Mouse (Mus musculus) hindbrain, embryonic 16.5 days (tissue): Measurements from ENCODE around the gene Prkg1. TPM values are rescaled to one million over a fixed set of nuclear protein-coding genes. Genes with fewer than 3 reads are reported as not detected.

ENCODE experiments used
- ATAC-seq: fragments of 200-750 bp; cut with Nextera tagmentation; 2 replicates; pipeline ENCODE4 v1.8.0; 2017; ENCODE audit warnings: moderate TSS enrichment, moderate library complexity
- H3K27ac ChIP-seq: fragments of 300-500 bp; sonication (generic); 2 replicates; pipeline ENCODE4 v1.5.1; 2014; ENCODE audit warnings: low read depth, mild to moderate bottlenecking, control low read depth, low read length, moderate library complexity
- H3K27me3 ChIP-seq: fragments of 300-500 bp; sonication (generic); replicated peaks from 2 replicates; pipeline ENCODE4 v1.6.1; 2014; ENCODE audit warnings: low read length; ENCODE audit not compliant: control insufficient read depth, insufficient read depth
- H3K36me3 ChIP-seq: fragments of 300-500 bp; sonication (generic); 2 replicates; pipeline ENCODE4 v1.6.1; 2014; ENCODE audit warnings: mild to moderate bottlenecking, low read length, moderate library complexity, mixed read lengths; ENCODE audit not compliant: control insufficient read depth, insufficient read depth
- H3K4me1 ChIP-seq: fragments of 300-500 bp; sonication (generic); 2 replicates; pipeline ENCODE4 v1.6.1; 2014; ENCODE audit warnings: low read depth, low read length; ENCODE audit not compliant: control insufficient read depth, insufficient read depth
- H3K4me2 ChIP-seq: fragments of 300-500 bp; sonication (generic); 2 replicates; pipeline ENCODE4 v1.6.1; 2014; ENCODE audit warnings: mild to moderate bottlenecking, low read length, control low read depth, moderate library complexity
- H3K4me3 ChIP-seq: fragments of 300-500 bp; sonication (generic); 2 replicates; pipeline ENCODE4 v1.5.1; 2014; ENCODE audit warnings: mild to moderate bottlenecking, low read length, control low read depth, moderate library complexity
- H3K9ac ChIP-seq: fragments of 300-500 bp; sonication (generic); 2 replicates; pipeline ENCODE4 v1.6.1; 2014; ENCODE audit warnings: low read depth, mild to moderate bottlenecking, control low read depth, low read length, moderate library complexity
- H3K9me3 ChIP-seq: fragments of 300-500 bp; sonication (generic); 2 replicates; pipeline ENCODE4 v1.6.1; 2014; ENCODE audit warnings: mild to moderate bottlenecking, low read length, moderate library complexity; ENCODE audit not compliant: control insufficient read depth
- WGBS: fragments of 180-500 bp; shearing (Covaris S2); extraction: QIAGEN DNeasy Blood & Tissue Kit; methylation state at CpG from one replicate; pipeline ENCODE4 v1.1.7; 2014; 5-methylcytosine and 5-hydroxymethylcytosine counted together
- polyA plus RNA-seq: library from polyadenylated mRNA; unstranded; fragments of >200 nt; fragmentation: Nextera tagmentation; extraction: Ambion mirVana; gene quantifications from 2 replicates; pipeline ENCODE4 v1.2.1, GENCODE M21; 2015

Prkg1 gene
- polyA plus RNA-seq, 1 experiment from 2014 or later, result 4.8 TPM

- H3K36me3 ChIP-seq, result no peaks in the 10 kb centered on the region
- H3K4me2 ChIP-seq, result no peak overlapping the region
- no peaks in the 10 kb centered on the region for H3K27me3 ChIP-seq
- no peaks in the 10 kb centered on the region for H3K9me3 ChIP-seq
- no peak overlapping the region for H3K4me3 ChIP-seq
- 43% methylated on average over 2 of the region's 2 CpGs for WGBS
- H3K4me1 ChIP-seq, result no peaks in the 10 kb centered on the region
- no peak overlapping the region for H3K27ac ChIP-seq
- no peak overlapping the region for H3K9ac ChIP-seq
- no peak for ATAC-seq
Measured at GRCm38 (mm10) chr19:31210449-31210848, 554.4 kb downstream of the Prkg1 start.

- Histone ChIP-seq H3K4me2 (no peak overlapping the region), H3K9ac (no peak overlapping the region), H3K9me3 (no peaks in the 10 kb centered on the region), H3K27me3 (no peaks in the 10 kb centered on the region), H3K4me3 (no peak overlapping the region), H3K36me3 (no peaks in the 10 kb centered on the region), H3K4me1 (no peaks in the 10 kb centered on the region), H3K27ac (no peak overlapping the region)
- WGBS, result 48% methylated on average over 5 of the region's 5 CpGs
- ATAC-seq, result no peak
Measured at GRCm38 (mm10) chr19:31199583-31199982, 565.2 kb downstream of the Prkg1 start.

- Histone ChIP-seq H3K9me3 (no peaks in the 10 kb centered on the region), H3K27ac (no peak overlapping the region), H3K4me3 (no peak overlapping the region), H3K4me1 (no peaks in the 10 kb centered on the region), H3K36me3 (no peaks in the 10 kb centered on the region), H3K4me2 (no peak overlapping the region), H3K9ac (no peak overlapping the region), H3K27me3 (no peaks in the 10 kb centered on the region)
- 68% methylated on average over 4 of the region's 4 CpGs for WGBS
- no peak for ATAC-seq
Measured at GRCm38 (mm10) chr19:31198461-31198860, 566.4 kb downstream of the Prkg1 start.

- Histone ChIP-seq H3K4me2 (no peak overlapping the region), H3K4me3 (no peak overlapping the region), H3K4me1 (no peaks in the 10 kb centered on the region), H3K27me3 (no peaks in the 10 kb centered on the region), H3K36me3 (no peaks in the 10 kb centered on the region), H3K9me3 (no peaks in the 10 kb centered on the region), H3K27ac (no peak overlapping the region), H3K9ac (no peak overlapping the region)
- no peak for ATAC-seq
- 89% methylated on average over 6 of the region's 6 CpGs for WGBS
Measured at GRCm38 (mm10) chr19:31197076-31197475, 567.8 kb downstream of the Prkg1 start.

- ATAC-seq, result no peak
- no peaks in the 10 kb centered on the region for H3K36me3 ChIP-seq
- no peaks in the 10 kb centered on the region for H3K9me3 ChIP-seq
- no peaks in the 10 kb centered on the region for H3K27me3 ChIP-seq
- WGBS, result 61% methylated on average over 6 of the region's 6 CpGs
- no peak overlapping the region for H3K27ac ChIP-seq
- no peak overlapping the region for H3K4me3 ChIP-seq
- H3K4me1 ChIP-seq, result 0 out of 2 replicates have a peak, but pooled peaks cover 2% of the 10 kb centered on the region
- no peak overlapping the region for H3K4me2 ChIP-seq
- H3K9ac ChIP-seq, result no peak overlapping the region
Measured at GRCm38 (mm10) chr19:31188559-31189218, 576.1 kb downstream of the Prkg1 start.

- Histone ChIP-seq H3K4me3 (no peak overlapping the region), H3K4me2 (no peak overlapping the region)
- 81% methylated on average over 4 of the region's 4 CpGs for WGBS
Measured at GRCm38 (mm10) chr19:31180757-31181156, 584.1 kb downstream of the Prkg1 start.

GRCm38 (mm10) chr19:31177279-31177922 lies 587.4 kb downstream of the Prkg1 start:
- Histone ChIP-seq H3K9me3 (no peaks in the 10 kb centered on the region), H3K27ac (no peak overlapping the region), H3K27me3 (no peaks in the 10 kb centered on the region), H3K4me1 (no peaks in the 10 kb centered on the region), H3K9ac (no peak overlapping the region), H3K4me2 (no peak overlapping the region), H3K36me3 (no peaks in the 10 kb centered on the region), H3K4me3 (no peak overlapping the region)
- no peak for ATAC-seq
- WGBS, result 91% methylated on average over 8 of the region's 8 CpGs

More at GRCm38 (mm10) chr19:31180757-31181156, 584.1 kb downstream of the Prkg1 start:
- Histone ChIP-seq H3K27me3 (no peaks in the 10 kb centered on the region), H3K27ac (no peak overlapping the region), H3K9me3 (no peaks in the 10 kb centered on the region), H3K36me3 (no peaks in the 10 kb centered on the region), H3K9ac (no peak overlapping the region), H3K4me1 (no peaks in the 10 kb centered on the region)
- no peak for ATAC-seq

- WGBS, result 56% methylated on average over 1 of the region's 1 CpGs
- no peak overlapping the region for H3K4me3 ChIP-seq
- H3K9me3 ChIP-seq, result no peaks in the 10 kb centered on the region
- H3K4me1 ChIP-seq, result no peaks in the 10 kb centered on the region
- no peak for ATAC-seq
- H3K27ac ChIP-seq, result no peak overlapping the region
- H3K4me2 ChIP-seq, result no peak overlapping the region
- H3K36me3 ChIP-seq, result no peaks in the 10 kb centered on the region
- no peak overlapping the region for H3K9ac ChIP-seq
- H3K27me3 ChIP-seq, result no peaks in the 10 kb centered on the region
Measured at GRCm38 (mm10) chr19:31170985-31171384, 593.8 kb downstream of the Prkg1 start.

GRCm38 (mm10) chr19:31158944-31159460 lies 605.8 kb downstream of the Prkg1 start:
- Histone ChIP-seq H3K9ac (no peak overlapping the region), H3K4me2 (no peak overlapping the region), H3K27ac (no peak overlapping the region), H3K9me3 (no peaks in the 10 kb centered on the region), H3K36me3 (no peaks in the 10 kb centered on the region), H3K4me1 (no peaks in the 10 kb centered on the region), H3K4me3 (no peak overlapping the region), H3K27me3 (no peaks in the 10 kb centered on the region)
- 77% methylated on average over 6 of the region's 6 CpGs for WGBS
- ATAC-seq, result no peak
